Mouse (Mus musculus) testis, postnatal 10 days (tissue): ENCODE data around the gene Nrg4.
"Not testable (repeated sequence)": the region's sequence is repeated elsewhere in the genome, so short reads cannot be mapped to it uniquely, and the experiment has no call there.

ENCODE experiments used
- DNase-seq: peaks from one replicate; pipeline ENCODE4 v3.0.0; 2021; ENCODE audit warnings: low spot score

The Nrg4 gene

DNA sequence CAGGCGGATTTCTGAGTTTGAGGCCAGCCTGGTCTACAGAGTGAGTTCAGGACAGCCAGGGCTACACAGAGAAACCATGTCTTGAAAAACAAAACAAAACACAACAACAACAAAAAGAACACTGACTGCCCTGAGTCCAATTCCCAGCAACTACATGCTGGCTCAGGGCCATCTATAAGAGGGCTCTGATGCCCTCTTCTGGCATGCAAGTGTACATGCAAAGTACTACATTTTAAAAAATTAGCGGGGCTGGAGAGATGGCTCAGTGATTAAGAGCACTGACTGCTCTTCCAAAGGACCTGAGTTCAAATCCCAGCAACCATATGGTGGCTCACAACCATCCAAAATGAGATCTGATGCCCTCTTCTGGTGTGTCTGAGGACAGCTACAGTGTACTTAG, 74.5 kb downstream of the Nrg4 start:
- not testable (repeated sequence) for DNase-seq

DNA sequence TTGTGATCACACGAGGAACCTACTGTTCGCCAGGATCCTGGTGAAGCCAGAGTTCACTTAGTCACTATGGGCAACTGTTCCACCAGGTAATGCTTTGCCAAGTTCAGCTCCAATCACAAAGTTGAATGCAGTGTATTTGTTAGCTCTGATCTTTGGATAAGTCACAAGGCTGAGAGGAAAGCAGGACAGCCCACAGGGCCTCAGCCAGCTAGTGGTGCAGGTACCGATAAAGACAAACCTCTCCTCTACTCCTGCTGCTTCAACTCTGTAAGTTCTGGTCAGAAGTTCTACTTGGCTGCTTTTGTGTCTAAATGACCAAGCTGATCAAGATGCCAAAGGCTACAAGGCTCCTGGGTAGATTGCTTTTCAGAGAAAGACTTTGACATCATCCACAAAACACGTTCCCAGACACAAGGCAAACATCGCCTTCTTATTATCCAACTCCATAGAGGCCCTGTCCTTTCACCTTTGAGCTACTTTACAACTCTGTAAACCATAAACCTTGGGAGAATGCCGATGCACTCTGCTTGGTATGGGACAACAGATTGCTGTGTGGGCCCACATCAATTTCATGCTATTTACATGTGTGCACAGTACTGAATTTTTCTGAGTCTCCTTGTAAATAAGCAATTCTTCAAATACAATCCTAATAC, 75.9 kb downstream of the Nrg4 start:
- no peak for DNase-seq

DNA sequence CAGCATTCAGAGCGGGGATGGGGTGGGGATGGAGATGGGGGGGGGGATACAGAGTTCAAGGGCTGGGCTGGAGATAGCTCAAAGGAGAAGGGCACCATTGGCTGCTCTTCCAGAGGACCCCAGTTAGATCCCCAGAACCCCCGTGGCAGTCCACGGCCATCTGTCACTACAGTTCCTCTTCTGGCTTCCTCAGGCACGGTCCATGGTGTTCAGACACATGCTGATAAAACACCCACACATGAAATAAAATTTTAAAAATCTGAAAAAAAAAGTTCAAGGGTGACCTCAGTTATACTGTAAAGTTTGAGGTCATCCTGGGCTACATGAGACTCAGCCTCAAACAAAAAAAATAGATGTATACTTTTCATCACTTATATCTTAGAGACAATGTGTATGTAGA, 78.2 kb downstream of the Nrg4 start:
- DNase-seq = no peak

DNA sequence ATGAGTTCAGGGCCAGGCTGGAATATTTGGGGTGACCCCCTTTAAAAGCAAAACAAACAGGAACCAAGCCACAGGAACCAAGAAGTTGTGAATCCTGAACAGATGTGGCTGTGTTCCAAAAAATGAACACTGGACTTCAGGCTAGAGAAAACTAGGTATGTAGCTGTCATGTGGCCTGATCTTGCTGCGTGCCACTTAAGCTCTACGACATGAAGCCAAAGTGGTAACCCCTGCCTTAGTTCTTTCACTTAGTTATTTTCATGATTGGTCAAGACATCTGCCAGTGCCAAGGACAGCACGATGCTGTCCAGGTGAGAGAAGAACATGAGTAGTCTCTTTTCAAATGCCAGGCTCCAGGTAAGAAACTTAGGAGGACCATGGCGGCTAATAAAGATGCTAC, 79.7 kb downstream of the Nrg4 start:
- DNase-seq = no peak

DNA sequence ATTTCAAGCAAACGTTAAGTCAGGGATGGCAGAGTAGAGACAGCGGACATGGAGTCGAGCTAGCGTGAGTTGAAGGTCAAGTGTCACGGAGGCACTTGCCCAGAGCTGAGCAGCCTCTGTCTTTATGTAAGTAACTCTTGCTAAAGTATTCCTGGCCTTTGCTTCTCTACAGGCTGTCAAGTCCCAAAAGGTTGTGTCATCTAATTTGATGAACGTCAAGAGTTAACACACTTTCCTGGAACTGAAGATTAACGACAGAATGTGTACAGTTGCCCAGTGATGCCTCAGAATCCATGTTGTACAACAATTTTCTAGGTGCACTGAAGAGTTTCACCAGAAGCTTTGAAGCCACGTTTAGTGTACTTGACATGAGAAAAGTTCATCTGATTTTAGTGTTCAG, 80.2 kb downstream of the Nrg4 start:
- no peak for DNase-seq

DNA sequence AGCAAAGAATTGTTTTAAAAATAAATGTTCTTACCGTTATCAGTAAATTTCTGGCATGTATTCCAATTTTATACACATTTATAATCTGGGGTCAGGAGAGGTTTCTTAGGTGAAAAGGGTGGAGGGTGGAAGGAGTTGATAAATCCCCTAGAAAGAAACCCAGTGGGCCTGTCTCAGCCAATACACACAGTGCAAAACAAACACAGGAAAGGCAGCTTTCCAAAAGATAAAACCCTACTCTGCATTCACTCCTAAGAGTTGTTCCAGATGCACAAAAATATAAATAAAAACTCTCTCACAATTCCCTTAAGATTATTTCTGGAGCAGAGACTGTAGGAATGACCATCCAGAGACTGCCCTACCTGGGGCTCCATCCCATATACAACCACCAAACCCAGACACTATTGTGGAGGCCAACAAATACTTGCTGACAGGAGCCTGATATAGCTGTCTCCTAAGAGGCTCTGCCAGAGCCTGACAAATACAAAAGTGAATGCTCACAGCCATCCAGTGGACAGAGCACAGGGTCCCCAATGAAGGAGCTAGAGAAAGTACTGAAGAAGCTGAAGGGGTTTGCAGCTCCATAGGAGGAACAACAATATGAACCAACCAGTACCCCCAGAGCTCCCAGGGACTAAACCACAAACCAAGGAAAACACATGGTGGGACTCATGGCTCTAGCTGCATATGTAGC, 81.4 kb downstream of the Nrg4 start:
- DNase-seq = not testable (repeated sequence)

DNA sequence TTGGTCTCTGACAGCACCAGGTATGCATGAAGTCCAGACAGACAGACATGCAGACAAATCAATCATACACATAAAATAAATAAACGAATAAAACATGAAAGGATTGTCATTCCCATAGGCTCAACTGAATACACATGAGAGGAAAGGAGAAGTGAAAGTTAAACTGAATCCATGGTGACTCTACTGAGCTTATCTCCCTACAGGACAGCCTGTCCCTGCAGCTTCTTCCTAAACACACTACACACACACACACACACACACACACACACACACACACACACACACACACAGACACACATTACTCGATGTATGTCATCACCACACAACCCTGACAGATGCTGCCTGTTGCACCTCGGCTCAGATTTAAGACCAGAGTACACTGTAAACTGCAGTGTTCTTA, 82.6 kb downstream of the Nrg4 start:
- no peak for DNase-seq

DNA sequence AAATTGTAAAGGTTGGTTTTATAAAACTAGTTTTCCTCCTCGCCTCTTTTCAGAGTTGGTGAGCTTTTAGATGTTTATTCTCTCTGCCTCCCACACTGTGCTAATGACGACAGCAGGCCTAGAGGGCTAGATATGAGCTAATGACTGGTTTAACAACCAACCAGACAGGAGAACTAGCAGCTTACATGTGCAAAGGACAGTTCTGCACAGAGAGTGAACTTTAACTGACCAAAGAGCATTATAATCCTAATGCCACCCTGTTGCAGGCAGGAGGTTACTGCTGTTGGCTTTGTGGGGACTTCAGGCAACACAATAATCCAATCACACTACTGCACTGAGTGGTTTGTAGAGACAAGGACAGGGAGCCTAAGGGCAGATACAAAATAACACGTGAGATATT, 83.4 kb downstream of the Nrg4 start:
- DNase-seq = no peak

DNA sequence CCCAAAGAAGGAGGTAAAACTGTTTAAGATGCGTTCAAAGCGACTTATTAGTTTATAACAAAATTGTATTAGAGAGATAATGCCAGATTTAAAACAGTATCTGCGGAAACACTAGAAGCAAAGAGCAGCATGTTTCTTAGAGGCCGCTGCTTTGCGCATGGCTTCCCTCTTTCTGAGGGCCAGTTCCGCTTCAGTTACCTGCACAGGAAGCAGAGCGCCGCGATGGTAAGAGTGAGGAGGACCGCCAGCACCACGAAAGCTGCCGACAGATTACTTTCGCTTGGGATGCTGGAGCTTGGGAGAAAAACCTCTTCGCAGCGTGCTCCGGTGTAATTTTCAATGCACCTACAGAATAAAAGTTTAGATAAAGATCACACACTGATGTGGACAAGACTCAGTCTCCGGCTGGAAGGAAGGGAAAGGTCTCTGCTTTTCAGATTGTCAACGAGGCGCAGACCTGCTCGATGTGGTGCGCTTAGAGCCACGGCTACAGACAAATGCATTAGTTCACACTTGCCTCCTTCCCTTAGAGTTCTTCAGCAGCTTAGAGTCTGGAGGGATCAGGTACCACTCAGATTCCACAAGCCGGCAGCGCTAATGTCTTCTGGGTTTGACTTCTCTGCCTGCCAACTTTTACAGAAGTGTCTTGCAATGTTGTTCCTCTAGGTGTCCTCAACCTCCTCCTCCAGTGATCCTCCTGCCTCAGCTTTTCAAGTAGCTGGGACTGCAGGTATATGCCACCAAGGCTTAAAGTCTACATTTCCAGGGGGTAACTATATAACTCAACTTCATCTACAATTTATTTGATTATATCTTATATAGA, 84.6 kb downstream of the Nrg4 start:
- no peak for DNase-seq

DNA sequence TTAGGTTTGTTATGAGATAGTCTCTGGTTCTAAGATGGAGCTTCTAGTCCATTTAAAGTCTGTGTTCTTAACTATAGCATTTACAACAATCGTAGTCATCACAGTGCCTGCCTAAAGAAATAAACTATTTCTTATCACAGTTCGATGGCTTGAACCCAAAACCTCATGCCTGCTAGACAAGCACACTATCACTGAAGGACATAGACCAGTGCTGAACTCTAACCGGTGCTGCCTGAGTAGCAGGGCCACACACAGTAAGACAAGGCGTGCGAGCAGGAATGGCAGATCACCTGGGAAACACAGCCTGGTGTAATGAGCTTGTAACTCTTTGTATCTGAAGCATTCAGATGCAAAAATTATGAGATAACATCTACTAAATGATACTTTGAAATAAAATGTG, 85.8 kb downstream of the Nrg4 start:
- DNase-seq = no peak

DNA sequence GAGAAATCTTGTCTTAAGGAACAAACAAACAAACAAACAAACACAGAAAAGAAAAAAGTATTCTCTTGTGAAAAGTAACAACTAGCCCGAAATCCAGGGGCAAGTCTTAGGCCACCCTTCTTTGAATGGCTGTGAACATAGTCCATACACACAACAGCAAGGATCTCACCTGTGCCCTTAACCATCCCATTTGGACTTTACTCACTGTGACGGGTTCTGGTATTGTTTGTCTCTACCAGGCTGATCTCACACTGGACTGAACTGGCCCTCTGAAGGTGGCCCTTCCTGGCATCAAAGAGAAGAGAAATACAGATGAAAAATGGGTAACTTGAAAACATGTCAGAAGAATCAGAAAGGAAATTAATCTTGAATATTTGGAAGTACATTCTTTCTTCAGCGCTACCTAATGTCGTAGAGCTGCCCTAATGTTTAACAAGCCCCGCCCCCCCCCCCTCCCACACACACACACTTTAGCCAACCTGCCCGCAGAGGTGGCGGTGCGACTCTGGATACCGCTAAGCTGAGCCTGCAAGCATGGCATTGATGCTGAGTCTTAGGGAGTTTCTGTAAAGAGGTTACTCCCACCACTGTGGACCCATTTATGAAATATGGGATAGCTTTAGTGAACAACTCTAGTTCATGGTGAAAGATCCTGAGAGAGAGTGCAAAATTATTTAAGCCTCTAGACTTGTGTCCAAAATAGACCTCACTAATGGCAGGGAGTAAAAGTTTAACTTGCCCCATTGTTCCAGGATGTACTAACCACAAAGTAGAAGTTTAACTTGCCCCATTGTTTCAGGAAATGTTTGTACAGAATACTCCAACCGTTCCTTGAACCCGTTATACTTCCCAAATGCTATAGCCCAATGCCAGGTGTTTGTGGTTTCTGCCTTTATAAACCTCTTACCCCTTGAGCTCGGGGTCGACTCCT, 90.1 kb downstream of the Nrg4 start:
- no peak for DNase-seq

DNA sequence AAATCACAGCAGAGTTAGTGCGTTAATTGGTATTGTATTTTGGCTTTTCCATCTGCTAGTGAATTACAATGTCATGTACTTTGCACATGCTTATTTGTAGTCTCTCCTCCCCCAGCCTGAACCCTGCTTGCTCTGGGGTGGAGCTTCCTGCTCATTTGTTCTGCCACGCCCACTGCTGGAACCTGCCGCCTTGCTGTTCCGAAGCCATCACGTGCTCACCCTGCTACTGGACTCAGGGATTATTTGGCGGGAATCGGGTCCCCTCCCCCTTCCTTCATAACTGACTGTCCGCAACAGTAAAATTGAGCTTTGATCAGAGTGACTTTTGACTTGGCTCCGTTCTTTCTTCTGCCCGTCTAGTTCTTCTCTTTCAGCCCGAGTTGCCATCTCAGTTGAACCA, 93.6 kb downstream of the Nrg4 start:
- not testable (repeated sequence) for DNase-seq

DNA sequence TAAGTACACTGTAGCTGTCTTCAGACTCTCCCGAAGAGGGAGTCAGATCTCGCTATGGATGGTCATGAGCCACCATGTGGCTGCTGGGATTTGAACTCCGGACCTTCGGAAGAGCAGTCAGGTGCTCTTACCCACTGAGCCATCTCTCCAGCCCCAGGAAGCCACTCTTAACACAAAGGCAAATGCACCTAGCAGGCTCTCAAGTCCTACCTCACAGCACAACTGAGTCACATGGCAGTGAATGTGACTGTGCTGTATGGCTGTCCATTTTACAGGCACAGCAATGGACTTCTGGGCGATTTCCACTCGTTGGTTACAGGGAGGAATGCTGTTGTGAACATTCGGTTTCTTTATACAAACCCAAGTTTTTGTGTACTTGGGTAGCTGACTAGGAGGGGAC, 94.1 kb downstream of the Nrg4 start:
- DNase-seq = no peak

DNA sequence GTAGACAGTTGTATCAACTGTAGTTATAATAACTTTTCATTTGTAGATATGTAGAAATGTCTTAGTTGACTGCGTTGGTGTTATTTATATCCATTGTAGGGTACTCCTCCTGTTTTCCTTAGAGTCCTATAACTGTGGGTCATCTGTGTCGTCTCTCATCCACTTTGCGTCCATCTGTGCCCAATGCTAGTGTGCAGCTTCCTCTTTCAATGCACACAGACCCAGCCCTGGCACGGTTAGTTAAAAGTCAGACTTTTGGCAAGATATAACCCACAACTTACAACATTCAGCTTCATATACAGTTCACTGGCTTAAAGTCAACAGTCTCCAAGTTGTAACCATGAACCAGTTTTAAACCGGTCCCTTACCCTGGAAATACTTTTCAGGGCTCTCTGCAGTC, 94.5 kb downstream of the Nrg4 start:
- DNase-seq = no peak

DNA sequence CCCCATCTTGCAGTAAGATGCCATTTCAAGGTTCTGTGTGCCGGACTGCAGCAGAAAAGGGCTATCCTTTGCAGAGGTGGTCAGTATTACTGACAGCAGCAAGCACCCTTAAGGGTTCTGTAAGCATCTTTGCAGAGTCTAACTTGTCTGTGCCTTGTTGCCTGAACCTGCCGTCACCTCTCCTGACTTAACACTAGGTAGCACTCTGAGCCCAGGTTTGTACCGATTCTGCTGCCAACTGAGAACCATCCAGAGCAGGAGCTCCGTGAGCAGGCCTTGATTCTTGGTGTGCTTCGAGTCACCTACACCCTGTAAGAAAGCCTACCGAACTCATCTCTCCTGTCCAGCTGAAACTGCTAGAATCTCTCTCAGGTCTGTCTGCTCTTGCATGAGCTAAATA, 95.1 kb downstream of the Nrg4 start:
- no peak for DNase-seq

DNA sequence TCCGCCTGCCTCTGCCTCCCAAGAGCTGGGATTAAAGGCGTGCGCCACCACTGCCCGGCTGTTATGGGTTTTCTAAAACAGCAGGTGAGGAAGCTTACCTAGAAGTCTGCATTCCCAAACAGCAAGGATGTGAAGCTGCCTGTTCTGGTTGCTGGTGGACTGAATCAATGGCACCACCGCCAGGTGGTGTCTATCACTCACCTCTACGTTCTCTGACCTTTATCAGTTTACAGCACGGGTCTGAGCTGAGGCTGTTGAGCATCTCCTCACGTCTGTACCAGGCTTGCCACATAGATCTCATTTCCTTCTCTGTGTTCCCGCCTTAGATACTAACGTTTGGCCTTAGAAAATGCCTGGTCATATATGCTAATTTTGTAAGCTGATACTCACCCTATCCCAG, 97.6 kb downstream of the Nrg4 start:
- no peak for DNase-seq

DNA sequence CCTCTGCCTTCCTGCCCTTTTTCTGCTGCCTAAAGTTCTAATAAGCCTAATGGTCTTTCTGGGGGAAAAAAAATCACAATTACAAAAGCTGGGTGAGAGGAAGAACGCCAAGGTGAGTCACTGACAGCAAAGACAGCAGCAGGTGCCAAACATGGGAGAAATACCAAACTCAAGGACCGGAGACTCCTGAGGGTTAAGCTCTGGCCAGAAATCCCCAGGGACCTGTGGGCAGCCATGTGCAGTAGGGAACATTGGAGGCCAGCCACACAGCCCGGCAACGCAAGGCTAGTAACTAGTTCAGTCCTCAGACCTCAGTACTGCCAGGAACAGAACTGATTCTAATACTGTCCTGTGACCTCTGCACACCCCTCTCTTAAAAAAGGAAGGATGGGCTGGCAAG, 98.5 kb downstream of the Nrg4 start:
- DNase-seq = no peak

DNA sequence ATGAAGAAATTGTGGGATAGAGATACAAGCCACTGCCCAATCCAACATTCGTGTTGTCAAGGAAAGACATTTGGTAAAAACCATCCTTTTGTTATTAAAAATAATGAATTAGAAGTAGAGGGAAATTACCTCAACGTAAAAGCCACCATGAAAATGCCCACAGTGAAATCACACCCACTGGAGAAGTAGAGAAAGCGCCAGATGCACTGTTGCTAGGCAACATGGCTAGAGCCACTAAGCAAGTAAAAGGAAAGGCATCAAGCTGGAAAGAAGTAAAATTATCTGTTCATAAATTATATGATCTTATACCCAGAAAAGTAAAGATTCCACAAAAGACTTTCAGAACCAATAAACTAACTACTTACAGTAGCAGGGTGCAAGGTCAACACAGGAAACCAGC, 100.4 kb downstream of the Nrg4 start:
- no peak for DNase-seq

DNA sequence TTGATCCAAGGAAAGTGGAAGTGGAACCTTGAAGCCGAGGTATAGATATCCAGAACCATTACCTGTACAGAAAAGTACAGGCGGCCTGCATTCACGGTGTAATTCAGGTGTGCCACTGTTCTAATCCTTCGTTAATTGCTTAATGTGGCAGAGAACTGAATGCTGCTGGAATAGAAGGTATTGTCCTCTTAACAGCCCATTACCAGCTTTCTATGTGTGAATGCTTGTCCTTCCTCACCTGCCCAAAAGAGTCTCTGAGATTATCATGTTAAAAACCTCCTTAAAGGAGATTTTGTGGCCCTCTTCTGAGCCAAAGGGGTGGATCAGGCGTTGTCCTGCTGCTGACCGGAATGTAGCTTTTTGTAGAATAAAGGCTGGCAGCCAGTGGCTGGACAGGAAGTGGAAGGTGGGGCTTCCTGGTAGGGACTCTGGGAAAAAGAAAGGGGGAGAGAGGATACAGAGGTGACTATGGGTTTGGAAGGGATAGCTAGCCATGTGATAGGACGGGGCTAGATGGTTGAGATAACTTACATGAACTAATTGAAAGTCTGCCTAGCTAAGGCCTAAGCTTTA, 101.4 kb downstream of the Nrg4 start:
- DNase-seq = no peak

DNA sequence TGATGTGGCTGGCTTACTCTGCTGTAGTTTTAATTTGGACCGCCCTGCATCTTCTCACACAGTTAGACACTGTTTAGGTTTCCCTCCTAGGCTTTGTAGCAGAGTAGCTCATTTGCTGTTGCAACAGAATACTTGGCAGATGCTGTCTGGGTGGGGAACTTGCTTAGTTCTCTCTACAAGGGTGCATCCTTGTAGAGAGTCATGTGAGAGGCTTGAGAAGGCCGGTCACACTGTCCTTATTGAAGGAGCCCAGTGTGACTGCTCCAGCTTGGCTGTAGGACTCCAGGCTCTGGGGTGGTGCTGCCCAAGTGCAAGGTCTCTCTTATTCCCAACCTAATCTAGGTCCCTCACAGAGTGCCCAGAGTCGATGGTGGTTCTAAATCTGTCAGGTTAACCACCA, 109.3 kb downstream of the Nrg4 start:
- DNase-seq = no peak

DNA sequence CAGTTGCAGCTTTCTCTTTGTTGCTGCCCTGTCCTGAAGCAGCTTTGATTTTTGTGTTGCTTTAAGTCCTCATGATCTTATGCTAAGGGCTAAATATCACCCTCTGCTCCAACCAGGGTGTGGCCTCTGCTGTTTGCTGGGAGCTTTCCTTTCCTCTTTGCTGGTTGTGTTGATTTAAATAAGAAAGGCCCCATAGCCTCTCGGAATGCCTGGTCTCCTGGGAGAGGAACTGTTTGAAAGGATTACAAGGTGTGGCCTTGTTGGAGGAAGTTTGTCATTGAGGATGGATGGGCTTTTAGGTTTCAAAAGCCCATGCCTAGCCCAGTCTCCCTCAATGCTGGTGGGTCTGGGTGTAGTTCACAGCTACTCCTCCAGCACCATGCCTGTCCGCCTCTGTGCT, 110.6 kb downstream of the Nrg4 start:
- no peak for DNase-seq

DNA sequence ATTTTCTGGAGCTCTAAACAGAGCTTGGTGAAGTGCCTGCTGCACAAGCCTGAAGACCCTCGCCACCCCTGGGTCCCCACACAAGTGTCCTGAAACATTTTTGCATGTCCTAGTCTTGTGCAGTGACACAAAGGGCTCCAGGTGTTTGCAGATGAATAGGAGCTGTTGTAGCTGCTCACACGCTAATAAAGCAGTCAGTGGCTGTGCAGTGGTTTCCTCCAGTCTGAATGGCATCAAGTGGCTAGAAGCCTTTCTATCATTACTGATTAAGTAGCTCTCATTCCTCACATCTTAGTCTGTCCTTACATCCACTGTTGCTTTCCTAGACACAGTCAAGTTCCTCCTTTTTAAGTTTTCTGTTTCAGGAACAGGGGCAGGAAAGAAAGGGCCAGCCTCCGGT, 111.0 kb downstream of the Nrg4 start:
- no peak for DNase-seq
